Mouse (Mus musculus) forebrain, embryonic 13.5 days (tissue): ENCODE measurements around the gene Atg4a-ps. TPM values are rescaled to one million over a fixed set of nuclear protein-coding genes. Genes with fewer than 3 reads are reported as not detected.

Experiments
- ATAC-seq: fragments of 200-750 bp; cut with Nextera tagmentation; 2 replicates; pipeline ENCODE4 v1.8.0; 2017
- H3K27ac ChIP-seq: fragments of 300-500 bp; sonication (generic); 2 replicates; pipeline ENCODE4 v1.5.1; 2015; ENCODE audit warnings: inconsistent platforms, mild to moderate bottlenecking, moderate library complexity
- H3K27me3 ChIP-seq: fragments of 300-500 bp; sonication (generic); 2 replicates; pipeline ENCODE4 v1.6.1; 2015; ENCODE audit warnings: mild to moderate bottlenecking, inconsistent platforms
- H3K36me3 ChIP-seq: fragments of 300-500 bp; sonication (generic); 2 replicates; pipeline ENCODE4 v1.6.1; 2015; ENCODE audit warnings: mild to moderate bottlenecking, inconsistent platforms; ENCODE audit not compliant: poor library complexity, severe bottlenecking
- H3K4me1 ChIP-seq: fragments of 300-500 bp; sonication (generic); 2 replicates; pipeline ENCODE4 v1.6.1; 2015; ENCODE audit warnings: inconsistent platforms
- H3K4me2 ChIP-seq: fragments of 300-500 bp; sonication (generic); 2 replicates; pipeline ENCODE4 v1.6.1; 2015; ENCODE audit warnings: inconsistent platforms, mild to moderate bottlenecking, moderate library complexity
- H3K4me3 ChIP-seq: fragments of 300-500 bp; sonication (generic); 2 replicates; pipeline ENCODE4 v1.5.1; 2015; ENCODE audit warnings: mild to moderate bottlenecking, inconsistent platforms
- H3K9ac ChIP-seq: fragments of 300-500 bp; sonication (generic); 2 replicates; pipeline ENCODE4 v1.6.1; 2015; ENCODE audit warnings: mild to moderate bottlenecking, inconsistent platforms
- H3K9me3 ChIP-seq: fragments of 300-500 bp; sonication (generic); replicated peaks from 2 replicates; pipeline ENCODE4 v1.6.1; 2016; ENCODE audit warnings: inconsistent platforms
- WGBS: fragments of 180-500 bp; shearing (Covaris S2); methylation state at CpG from one replicate; pipeline ENCODE4 v1.1.7; 2015; 5-methylcytosine and 5-hydroxymethylcytosine counted together
- polyA plus RNA-seq: library from polyadenylated mRNA; unstranded; fragments of >200 nt; fragmentation: Nextera tagmentation; extraction: Ambion mirVana; gene quantifications from 2 replicates; pipeline ENCODE4 v1.2.1, GENCODE M21; 2015

Atg4a-ps gene
- polyA plus RNA-seq, 1 experiment from 2014 or later = 0.17 TPM

DNA sequence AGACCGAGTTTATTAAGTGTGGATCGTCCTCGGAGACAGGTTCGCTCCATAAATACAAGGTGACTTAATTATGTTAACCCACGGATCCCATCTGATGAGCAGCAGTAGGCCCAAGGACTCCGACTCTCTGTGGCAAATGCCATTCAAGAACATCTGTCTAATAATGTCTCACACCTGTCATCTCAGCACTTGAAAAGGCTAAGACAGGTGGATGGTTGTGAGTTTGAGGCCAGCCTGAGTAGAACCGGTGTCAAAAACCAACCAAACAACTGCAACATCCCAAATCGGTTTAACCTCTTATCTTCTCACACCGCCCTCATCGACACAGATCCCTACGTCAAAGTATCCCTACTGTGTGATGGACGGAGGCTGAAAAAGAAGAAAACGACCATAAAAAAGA is 20.7 kb downstream of the Atg4a-ps start:
- ATAC-seq = no peak
- 72% methylated on average over 13 of the region's 13 CpGs for WGBS

DNA sequence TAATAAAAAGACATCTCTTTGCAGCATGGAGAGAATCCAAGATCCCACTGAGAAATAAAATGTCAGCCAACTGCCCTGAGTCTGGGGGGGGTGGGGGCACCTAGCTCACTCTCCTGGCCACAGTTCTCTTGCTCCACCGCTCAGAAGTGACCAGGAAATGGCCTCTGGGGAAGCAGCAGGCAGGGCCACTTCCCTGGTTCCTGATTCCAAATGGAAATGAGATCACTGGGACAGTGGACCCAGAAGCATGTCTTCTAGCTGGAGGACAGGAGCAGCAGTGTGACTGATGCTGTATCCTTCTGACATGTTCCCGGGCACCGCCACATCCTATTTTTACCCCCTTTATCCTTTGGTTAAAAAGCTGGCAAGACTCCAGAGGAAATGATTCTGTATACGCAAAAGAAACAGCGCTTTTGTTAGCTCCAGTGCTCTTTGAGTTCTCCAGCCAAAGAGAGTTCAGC is 21.2 kb downstream of the Atg4a-ps start:
- H3K9ac ChIP-seq = no peak overlapping the region
- no peak overlapping the region for H3K4me3 ChIP-seq
- no peaks in the 10 kb centered on the region for H3K9me3 ChIP-seq
- no peaks in the 10 kb centered on the region for H3K27me3 ChIP-seq
- H3K4me1 ChIP-seq = peaks cover 13% of the 10 kb centered on the region
- ATAC-seq = no peak
- H3K4me2 ChIP-seq = no peak overlapping the region
- H3K36me3 ChIP-seq = no peaks in the 10 kb centered on the region
- WGBS = 32% methylated on average over 5 of the region's 5 CpGs
- H3K27ac ChIP-seq = no peak overlapping the region

More for the DNA sequence above, 20.7 kb downstream of the Atg4a-ps start:
- H3K36me3 ChIP-seq = no peaks in the 10 kb centered on the region
- H3K4me1 ChIP-seq = peaks cover 13% of the 10 kb centered on the region
- no peak overlapping the region for H3K9ac ChIP-seq
- no peak overlapping the region for H3K4me3 ChIP-seq
- no peak overlapping the region for H3K4me2 ChIP-seq
- no peaks in the 10 kb centered on the region for H3K27me3 ChIP-seq
- no peak overlapping the region for H3K27ac ChIP-seq
- H3K9me3 ChIP-seq = no peaks in the 10 kb centered on the region

DNA sequence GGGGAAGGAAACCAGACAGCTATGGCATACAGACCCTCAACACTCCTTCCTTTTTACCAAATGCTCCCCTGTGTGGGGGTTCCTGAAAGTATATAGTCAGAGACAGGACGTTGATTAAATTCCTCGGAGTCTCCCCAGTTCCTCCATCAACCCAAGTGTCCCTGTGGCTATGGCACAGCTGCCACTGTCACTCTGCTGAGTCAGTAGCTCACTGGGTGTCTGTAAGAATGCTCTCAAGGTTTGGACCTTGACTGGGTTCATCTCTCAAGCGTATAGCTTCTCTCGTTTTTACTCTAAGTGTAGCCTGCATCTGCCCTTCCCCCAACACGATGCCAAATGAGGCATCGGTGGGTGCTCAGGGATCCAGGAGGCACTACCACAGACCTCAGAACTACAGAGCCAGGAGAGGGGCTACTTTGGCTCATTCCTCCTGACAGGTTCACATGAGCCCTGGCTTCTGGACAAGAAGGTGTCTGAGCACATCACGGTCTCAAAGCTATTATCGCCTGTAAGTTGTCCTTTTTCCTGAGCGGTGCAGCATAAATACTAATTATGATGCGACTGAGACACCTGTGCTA is 21.9 kb downstream of the Atg4a-ps start:
- Histone ChIP-seq H3K27me3 (no peaks in the 10 kb centered on the region), H3K4me3 (no peak overlapping the region), H3K27ac (no peak overlapping the region), H3K9me3 (no peaks in the 10 kb centered on the region), H3K36me3 (no peaks in the 10 kb centered on the region), H3K9ac (no peak overlapping the region), H3K4me1 (peaks cover 13% of the 10 kb centered on the region), H3K4me2 (no peak overlapping the region)
- ATAC-seq = no peak
- 86% methylated on average over 10 of the region's 10 CpGs for whole genome bisulfite sequencing

DNA sequence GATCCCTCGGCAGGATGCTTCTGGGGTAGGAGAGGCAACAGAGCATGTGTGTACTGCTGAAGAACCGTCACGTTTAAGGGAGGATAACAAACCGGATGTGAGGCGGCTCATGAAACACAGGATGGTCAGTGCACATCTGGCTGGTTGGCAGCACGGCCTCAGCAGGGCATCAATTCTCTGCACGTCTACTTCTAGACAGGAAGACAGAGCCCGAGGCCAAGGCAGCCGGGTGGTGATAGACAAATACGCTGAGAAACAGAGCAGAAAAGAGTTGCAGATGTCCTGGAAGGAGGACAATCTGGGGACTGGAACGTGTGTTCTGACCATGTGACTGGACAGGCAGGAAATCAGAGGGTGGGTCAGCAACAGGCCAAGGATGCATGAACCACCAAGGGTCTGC is 25.8 kb downstream of the Atg4a-ps start:
- H3K9ac ChIP-seq = no peak overlapping the region
- no peak overlapping the region for H3K27ac ChIP-seq
- no peaks in the 10 kb centered on the region for H3K9me3 ChIP-seq
- ATAC-seq = no peak
- no peaks in the 10 kb centered on the region for H3K27me3 ChIP-seq
- no peaks in the 10 kb centered on the region for H3K36me3 ChIP-seq
- H3K4me1 ChIP-seq = peaks cover 11% of the 10 kb centered on the region
- no peak overlapping the region for H3K4me3 ChIP-seq
- H3K4me2 ChIP-seq = no peak overlapping the region
- WGBS = 83% methylated on average over 11 of the region's 11 CpGs

GRCm38 (mm10) chr3:103616981-103617380 is 28.9 kb downstream of the Atg4a-ps start:
- Histone ChIP-seq H3K4me2 (no peak overlapping the region), H3K9me3 (no peaks in the 10 kb centered on the region), H3K4me3 (no peak overlapping the region), H3K4me1 (no peaks in the 10 kb centered on the region), H3K27ac (no peak overlapping the region), H3K36me3 (no peaks in the 10 kb centered on the region), H3K27me3 (no peaks in the 10 kb centered on the region), H3K9ac (no peak overlapping the region)
- 44% methylated on average over 6 of the region's 6 CpGs for WGBS
- no peak for ATAC-seq

- Histone ChIP-seq H3K4me3 (no peak overlapping the region), H3K36me3 (no peaks in the 10 kb centered on the region), H3K27ac (no peak overlapping the region), H3K9ac (no peak overlapping the region), H3K27me3 (no peaks in the 10 kb centered on the region), H3K4me1 (no peaks in the 10 kb centered on the region), H3K9me3 (no peaks in the 10 kb centered on the region), H3K4me2 (no peak overlapping the region)
- no peak for ATAC-seq
- WGBS = 76% methylated on average over 4 of the region's 4 CpGs
Observed at GRCm38 (mm10) chr3:103615621-103616020, 30.2 kb downstream of the Atg4a-ps start.

- no peak overlapping the region for H3K9ac ChIP-seq
- ATAC-seq = no peak
- no peak overlapping the region for H3K4me2 ChIP-seq
- H3K27ac ChIP-seq = no peak overlapping the region
- H3K4me3 ChIP-seq = no peak overlapping the region
- no peaks in the 10 kb centered on the region for H3K36me3 ChIP-seq
- H3K27me3 ChIP-seq = no peaks in the 10 kb centered on the region
- 72% methylated on average over 9 of the region's 9 CpGs for WGBS
- no peaks in the 10 kb centered on the region for H3K9me3 ChIP-seq
- no peaks in the 10 kb centered on the region for H3K4me1 ChIP-seq
Observed at GRCm38 (mm10) chr3:103612636-103613355, 33.1 kb downstream of the Atg4a-ps start.

DNA sequence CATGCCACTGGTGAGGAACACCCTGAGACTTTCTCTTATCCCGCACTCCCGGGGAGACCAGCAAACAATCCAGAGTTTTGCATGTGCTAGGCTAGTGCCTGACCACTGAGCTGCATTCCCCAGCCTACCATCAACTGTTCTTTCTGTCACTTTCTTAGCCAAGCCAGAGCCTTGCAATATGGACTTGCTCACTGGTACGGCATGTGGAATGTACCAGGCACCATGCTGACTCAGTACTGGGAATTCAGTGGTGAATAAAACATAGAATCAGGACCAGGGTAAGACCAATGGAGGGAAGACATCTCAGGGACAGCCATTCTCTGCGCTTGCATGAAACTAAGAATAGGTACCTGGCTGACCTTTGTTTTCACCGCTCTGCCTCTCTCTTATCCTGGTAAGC is 35.6 kb downstream of the Atg4a-ps start:
- Histone ChIP-seq H3K27me3 (no peaks in the 10 kb centered on the region), H3K4me3 (no peak overlapping the region), H3K4me2 (no peak overlapping the region), H3K9ac (no peak overlapping the region), H3K36me3 (no peaks in the 10 kb centered on the region), H3K9me3 (no peaks in the 10 kb centered on the region), H3K27ac (no peak overlapping the region), H3K4me1 (peaks cover 6% of the 10 kb centered on the region; the same call in 1 of the 2 replicates)
- no peak for ATAC-seq
- whole genome bisulfite sequencing = 94% methylated on average over 5 of the region's 5 CpGs

- peak; percentile 55; the same call in 1 of the 2 replicates for ATAC-seq
- Histone ChIP-seq H3K27me3 (no peaks in the 10 kb centered on the region), H3K9me3 (no peaks in the 10 kb centered on the region), H3K9ac (no peak overlapping the region), H3K4me1 (peaks cover 6% of the 10 kb centered on the region; the same call in 1 of the 2 replicates), H3K4me2 (no peak overlapping the region), H3K36me3 (no peaks in the 10 kb centered on the region), H3K27ac (no peak overlapping the region), H3K4me3 (no peak overlapping the region)
- WGBS = 78% methylated on average over 13 of the region's 13 CpGs
Observed at GRCm38 (mm10) chr3:103606660-103607595, 38.9 kb downstream of the Atg4a-ps start.

DNA sequence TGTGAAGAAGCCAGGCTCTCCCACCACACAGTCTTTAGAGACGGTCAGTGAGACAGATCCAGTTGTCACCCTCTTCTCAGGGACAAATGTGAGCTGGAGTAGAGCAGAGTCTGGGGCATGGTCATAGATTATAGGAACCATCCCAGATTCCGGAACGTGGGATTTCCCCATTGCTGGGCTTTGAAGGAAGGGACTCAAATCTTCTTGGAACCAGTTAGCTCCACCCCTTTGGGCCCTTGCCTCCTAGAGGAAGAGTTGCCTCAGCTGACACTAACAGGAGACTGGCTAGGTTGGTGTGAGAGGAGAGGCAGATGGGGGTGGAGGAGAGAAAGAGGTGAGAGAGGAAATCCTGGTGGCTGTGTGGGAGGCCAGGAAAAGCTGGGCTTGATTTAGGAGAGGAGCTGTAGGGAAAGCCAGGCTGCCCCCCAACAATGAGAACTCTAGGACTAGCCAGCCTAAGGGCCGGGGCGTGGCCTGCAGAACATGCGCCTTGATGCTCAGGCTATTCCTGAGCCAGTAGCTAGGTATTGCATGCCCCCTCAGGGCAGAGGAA is 39.7 kb downstream of the Atg4a-ps start:
- no peak for ATAC-seq
- H3K4me3 ChIP-seq = no peak overlapping the region
- WGBS = 89% methylated on average over 6 of the region's 6 CpGs
- H3K4me2 ChIP-seq = no peak overlapping the region
- no peaks in the 10 kb centered on the region for H3K9me3 ChIP-seq
- peaks cover 6% of the 10 kb centered on the region; the same call in 1 of the 2 replicates for H3K4me1 ChIP-seq
- no peaks in the 10 kb centered on the region for H3K27me3 ChIP-seq
- no peak overlapping the region for H3K9ac ChIP-seq
- H3K36me3 ChIP-seq = no peaks in the 10 kb centered on the region
- no peak overlapping the region for H3K27ac ChIP-seq

DNA sequence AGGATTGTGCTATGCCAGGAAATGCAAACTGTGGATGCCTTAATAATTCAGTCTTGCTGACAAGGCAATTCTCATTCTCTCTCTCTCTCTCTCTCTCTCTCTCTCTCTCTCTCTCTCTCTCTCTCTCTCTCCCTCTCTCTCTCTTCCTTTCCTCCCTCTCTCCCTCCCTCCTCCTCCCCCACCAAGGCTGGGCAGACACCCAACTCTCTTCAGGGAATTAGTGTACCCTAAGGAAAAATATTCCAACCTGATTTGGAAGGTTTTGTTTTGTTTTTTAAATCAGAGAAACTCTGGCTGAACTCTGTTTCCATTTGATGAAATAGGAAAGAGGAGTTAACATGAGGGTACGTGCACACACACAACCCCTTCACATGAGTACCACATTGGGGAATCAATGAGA is 44.3 kb downstream of the Atg4a-ps start:
- Histone ChIP-seq H3K9ac (no peak overlapping the region), H3K27me3 (no peaks in the 10 kb centered on the region), H3K4me2 (no peak overlapping the region), H3K4me3 (no peak overlapping the region), H3K9me3 (no peaks in the 10 kb centered on the region), H3K36me3 (no peaks in the 10 kb centered on the region), H3K4me1 (peaks cover 4% of the 10 kb centered on the region; the same call in 1 of the 2 replicates), H3K27ac (no peak overlapping the region)
- no peak for ATAC-seq
- whole genome bisulfite sequencing = 73% methylated on average over 1 of the region's 1 CpGs

- no peak for ATAC-seq
- Histone ChIP-seq H3K4me2 (no peak overlapping the region), H3K36me3 (no peaks in the 10 kb centered on the region), H3K4me1 (no peaks in the 10 kb centered on the region; the same call in 1 of the 2 replicates), H3K27ac (no peak overlapping the region), H3K9me3 (no peaks in the 10 kb centered on the region), H3K27me3 (no peaks in the 10 kb centered on the region), H3K9ac (no peak overlapping the region), H3K4me3 (no peak overlapping the region)
- 44% methylated on average over 7 of the region's 7 CpGs for WGBS
Observed at GRCm38 (mm10) chr3:103601011-103601410, 44.9 kb downstream of the Atg4a-ps start.
